ENCODE assay signal across 8 mouse cellular contexts in the genomic region with DNA sequence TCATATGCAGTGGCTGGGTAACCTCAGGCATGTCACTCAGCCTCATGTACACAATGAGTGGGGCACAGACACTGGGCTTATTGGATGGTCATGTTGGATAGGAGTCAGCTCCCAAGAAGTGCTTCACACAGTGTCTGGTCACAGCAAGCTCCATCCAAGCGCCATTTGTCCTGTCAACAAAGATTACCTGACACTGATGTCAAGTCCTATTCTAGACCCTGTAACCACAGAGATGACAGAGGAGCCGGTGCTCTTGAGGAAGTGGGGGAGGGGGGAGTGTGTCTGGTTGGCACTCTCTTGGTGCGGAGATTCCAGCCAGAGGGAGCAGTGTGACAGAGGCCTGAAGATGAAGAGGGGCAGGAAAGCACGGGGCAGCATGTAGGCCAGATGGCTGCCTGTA. TPM values are rescaled to one million over a fixed set of nuclear protein-coding genes. Genes with fewer than 3 reads are reported as not detected.
A peak's percentile ranks its signal among the peaks of the same experiment; 100 is the strongest.
DNase-seq lines count a peak whose midpoint lies in the region; ATAC-seq lines count a peak whose summit lies in the region.

No protein-coding gene starts in this region.

- peak overlapping the region; percentile 97 for H3K27ac ChIP-seq in embryonic facial prominence, embryonic 12.5 days
- peak overlapping the region; percentile 97 for H3K27ac ChIP-seq in hindbrain, embryonic 14.5 days

- no peak overlapping the region for H3K4me3 ChIP-seq in embryonic facial prominence, embryonic 12.5 days
- H3K4me3 ChIP-seq in hindbrain, embryonic 14.5 days (replicated peaks; ENCODE audit: low read length), result no peak overlapping the region

- no peak overlapping the region for H3K9ac ChIP-seq in embryonic facial prominence, embryonic 12.5 days
- no peak overlapping the region for H3K9ac ChIP-seq in hindbrain, embryonic 14.5 days

- intact Hi-C loops in left cerebral cortex, postnatal 4 days (cut with DNase I), result no loop called here
- intact Hi-C loops in left cerebral cortex, postnatal 10 days (cut with DNase I), result no loop called here

- peaks cover 19% of the 10 kb centered on the region for H3K36me3 ChIP-seq in embryonic facial prominence, embryonic 12.5 days
- peaks cover 6% of the 10 kb centered on the region; the same call in 1 of the 2 replicates for H3K36me3 ChIP-seq in hindbrain, embryonic 14.5 days (replicated peaks; ENCODE audit: control insufficient read depth, insufficient read depth)

- no peaks in the 10 kb centered on the region for H3K27me3 ChIP-seq in embryonic facial prominence, embryonic 12.5 days
- H3K27me3 ChIP-seq in hindbrain, embryonic 14.5 days (ENCODE audit: control insufficient read depth, insufficient read depth, low read length), result no peaks in the 10 kb centered on the region

- H3K4me1 ChIP-seq in embryonic facial prominence, embryonic 12.5 days, result peaks cover 60% of the 10 kb centered on the region
- H3K4me1 ChIP-seq in hindbrain, embryonic 14.5 days (replicated peaks; ENCODE audit: control insufficient read depth, insufficient read depth, low read length), result peaks cover 65% of the 10 kb centered on the region

- ATAC-seq in embryonic facial prominence, embryonic 12.5 days (ENCODE audit: insufficient number of reproducible peaks, insufficient read depth, low FRiP score, low TSS enrichment), result no peak
- ATAC-seq in hindbrain, embryonic 14.5 days (ENCODE audit: low FRiP score), result no peak

- peak; percentile 79 for DNase-seq in left cerebral cortex, postnatal 4 days
- no peak for DNase-seq in left cerebral cortex, postnatal 10 days (ENCODE audit: extremely low spot score in 1 of 2, low spot score in 2 of 2)
- DNase-seq in hindbrain, embryonic 14.5 days (ENCODE audit: low spot score), result no peak
- DNase-seq in naive thymus-derived CD4-positive, alpha-beta T cell, adult 2 months (ENCODE audit: low read depth), result peak; percentile 69
- no peak for DNase-seq in kidney, postnatal 36 days
- no peak for DNase-seq in frontal cortex, adult 2 months (ENCODE audit: extremely low spot score in 1 of 2, low spot score in 1 of 2)
- no peak for DNase-seq in spleen, postnatal 14 days (ENCODE audit: low spot score in 2 of 2)

- H3K9me3 ChIP-seq in embryonic facial prominence, embryonic 12.5 days, result no peaks in the 10 kb centered on the region
- no peaks in the 10 kb centered on the region for H3K9me3 ChIP-seq in hindbrain, embryonic 14.5 days (ENCODE audit: control insufficient read depth, low read length)

- WGBS in embryonic facial prominence, embryonic 12.5 days, result 44% methylated on average over 4 of the region's 4 CpGs
- 28% methylated on average over 4 of the region's 4 CpGs for WGBS in hindbrain, embryonic 14.5 days

- H3K4me2 ChIP-seq in embryonic facial prominence, embryonic 12.5 days (replicated peaks), result no peak overlapping the region
- no peak overlapping the region for H3K4me2 ChIP-seq in hindbrain, embryonic 14.5 days (replicated peaks)

RNA-seq across cellular contexts. Expression of gene Dnajb12, which starts 21.6 kb away (rescaled TPM):
- total RNA-seq in left cerebral cortex, postnatal 4 days (2021), result 10 to 100 TPM; 32.1 to 37.7 TPM
- 10 to 100 TPM; 44.9 to 47.1 TPM for total RNA-seq in left cerebral cortex, postnatal 10 days (2021)
- polyA plus RNA-seq in embryonic facial prominence, embryonic 12.5 days (2016; fragmentation: Nextera tagmentation; extraction: Ambion mirVana), result 18.9 and 19.9 TPM in 2 replicates
- polyA plus RNA-seq in hindbrain, embryonic 14.5 days (2014; fragmentation: Nextera tagmentation; extraction: Ambion mirVana), result 20.6 and 22.5 TPM in 2 replicates
- polyA plus RNA-seq in frontal cortex, adult 2 months (2012; rRNA removed), result 49.0 and 50.3 TPM in 2 replicates

RNA-seq across cellular contexts. Expression of gene Ddit4, which starts 50.7 kb away (rescaled TPM):
- total RNA-seq in left cerebral cortex, postnatal 4 days (2021), result 10 to 100 TPM; 50.6 to 52.2 TPM
- total RNA-seq in left cerebral cortex, postnatal 10 days (2021), result 10 to 100 TPM; 52.2 to 67.8 TPM
- polyA plus RNA-seq in embryonic facial prominence, embryonic 12.5 days (2016; fragmentation: Nextera tagmentation; extraction: Ambion mirVana), result 81.2 and 92.3 TPM in 2 replicates
- polyA plus RNA-seq in hindbrain, embryonic 14.5 days (2014; fragmentation: Nextera tagmentation; extraction: Ambion mirVana), result 8.8 and 10.5 TPM in 2 replicates
- polyA plus RNA-seq in frontal cortex, adult 2 months (2012; rRNA removed), result 46.3 and 53.3 TPM in 2 replicates

Comparison
In these comparisons a context has a peak if more than half of its experiments do, and no peak if none do; other contexts are left out.
1. DNase-seq: peak in left cerebral cortex, postnatal 4 days (single experiment) and naive thymus-derived CD4-positive, alpha-beta T cell, adult 2 months (single experiment); none in left cerebral cortex, postnatal 10 days (0 of 2), hindbrain, embryonic 14.5 days (single experiment), kidney, postnatal 36 days (0 of 2), frontal cortex, adult 2 months (0 of 2) and spleen, postnatal 14 days (0 of 2).